12 mouse cellular contexts compared by ENCODE assay signal in genomic region chr8:88633343-88633765, GRCm38 (mm10). TPM values are rescaled to one million over a fixed set of nuclear protein-coding genes. Genes with fewer than 3 reads are reported as not detected.
DNase-seq lines count a peak whose midpoint lies in the region; ATAC-seq and TF ChIP-seq lines count a peak whose summit lies in the region.
"Had no signal": no experiment of that assay in that cellular context is flagged by ENCODE, and none has a peak within 500 bp of the region (broad histone marks: within the 10 kb centered on the region; RNA-seq: fewer than 3 reads in every experiment).

No protein-coding gene starts in this region.

- H3K4me2 ChIP-seq in heart, embryonic 14.5 days (ENCODE audit: low read length), result no peak overlapping the region
- H3K4me2 ChIP-seq in lung, embryonic 15.5 days, result no peak overlapping the region
- no peak overlapping the region for H3K4me2 ChIP-seq in stomach, postnatal 0 days (replicated peaks; ENCODE audit: low read depth)
- no peak overlapping the region for H3K4me2 ChIP-seq in midbrain, postnatal 0 days (ENCODE audit: low read depth, low read length, poor library complexity, severe bottlenecking)
- H3K4me2 ChIP-seq: forebrain, embryonic 13.5 days; neural tube, embryonic 12.5 days had no signal

- TF ChIP-seq EP300 in stomach, postnatal 0 days (optimal IDR thresholded peaks at IDR 0.05), result no peak

- peak; percentile 35 to 36 for DNase-seq in spleen, postnatal 36 days (ENCODE audit: low spot score in 2 of 2)
- DNase-seq in spleen, postnatal 10 days (ENCODE audit: low spot score in 2 of 2), result no peak
- no peak for DNase-seq in stomach, postnatal 0 days (ENCODE audit: low spot score)
- no peak for DNase-seq in midbrain, postnatal 0 days (ENCODE audit: low spot score)
- no peak for DNase-seq in adrenal gland, adult 8-10 months
- DNase-seq in spleen, adult 12 weeks (ENCODE audit: low spot score), result no peak
- DNase-seq: cerebellum, adult 2 months; thymus, postnatal 36 days had no signal

- 64% methylated on average over 7 of the region's 7 CpGs for WGBS in heart, embryonic 14.5 days
- WGBS in lung, embryonic 15.5 days, result 68% methylated on average over 7 of the region's 7 CpGs
- WGBS in stomach, postnatal 0 days, result 76% methylated on average over 7 of the region's 7 CpGs
- 88% methylated on average over 7 of the region's 7 CpGs for WGBS in midbrain, postnatal 0 days

- H3K4me1 ChIP-seq in heart, embryonic 14.5 days (ENCODE audit: control insufficient read depth in 2 of 2, insufficient read depth in 2 of 2, low read length in 2 of 2), result peaks cover 0 to 4% of the 10 kb centered on the region in 2 experiments; a peak in 1 of 4 replicates
- peaks cover 2% of the 10 kb centered on the region; the same call in 1 of the 2 replicates for H3K4me1 ChIP-seq in lung, embryonic 15.5 days
- H3K4me1 ChIP-seq in stomach, postnatal 0 days (replicated peaks; ENCODE audit: control insufficient read depth, insufficient read depth), result no peaks in the 10 kb centered on the region
- H3K4me1 ChIP-seq in midbrain, postnatal 0 days (ENCODE audit: insufficient read depth, low read length), result no peaks in the 10 kb centered on the region

- no peak for TF ChIP-seq CTCF in stomach, postnatal 0 days (IDR thresholded peaks at IDR 0.05; ENCODE audit: low read depth)
- no peak for TF ChIP-seq CTCF in midbrain, postnatal 0 days (IDR thresholded peaks at IDR 0.05)

- no peaks in the 10 kb centered on the region for H3K9me3 ChIP-seq in heart, embryonic 14.5 days (ENCODE audit: control insufficient read depth, low read length)
- H3K9me3 ChIP-seq in lung, embryonic 15.5 days, result no peaks in the 10 kb centered on the region
- H3K9me3 ChIP-seq in stomach, postnatal 0 days (ENCODE audit: control insufficient read depth, low read length), result no peaks in the 10 kb centered on the region
- H3K9me3 ChIP-seq in midbrain, postnatal 0 days (ENCODE audit: low read length), result no peaks in the 10 kb centered on the region
- H3K9me3 ChIP-seq: forebrain, embryonic 13.5 days; neural tube, embryonic 12.5 days had no signal

- H3K4me3 ChIP-seq in heart, embryonic 14.5 days (ENCODE audit: control insufficient read depth in 1 of 2, insufficient read depth in 1 of 2, low read depth in 1 of 2, low read length in 2 of 2), result no peak overlapping the region
- no peak overlapping the region for H3K4me3 ChIP-seq in lung, embryonic 15.5 days
- no peak overlapping the region for H3K4me3 ChIP-seq in stomach, postnatal 0 days (ENCODE audit: low read depth, low read length)
- H3K4me3 ChIP-seq in midbrain, postnatal 0 days (ENCODE audit: low read depth, low read length), result no peak overlapping the region
- H3K4me3 ChIP-seq: forebrain, embryonic 13.5 days; neural tube, embryonic 12.5 days had no signal

- no peak overlapping the region for H3K9ac ChIP-seq in heart, embryonic 14.5 days (ENCODE audit: low read length)
- H3K9ac ChIP-seq in lung, embryonic 15.5 days, result no peak overlapping the region
- no peak overlapping the region for H3K9ac ChIP-seq in stomach, postnatal 0 days (ENCODE audit: low read length)
- H3K9ac ChIP-seq in midbrain, postnatal 0 days (replicated peaks; ENCODE audit: low read length, poor library complexity, severe bottlenecking), result no peak overlapping the region
- H3K9ac ChIP-seq: forebrain, embryonic 13.5 days; neural tube, embryonic 12.5 days had no signal

- ATAC-seq in heart, embryonic 14.5 days (ENCODE audit: insufficient number of reproducible peaks, insufficient read depth, low FRiP score, low read depth), result peak; percentile 57
- ATAC-seq in lung, embryonic 15.5 days (ENCODE audit: borderline replicate concordance, extremely low read depth, low FRiP score, low TSS enrichment), result peak; percentile 59; the same call in 1 of the 2 replicates
- ATAC-seq in stomach, postnatal 0 days (ENCODE audit: low FRiP score, low TSS enrichment), result 0 out of 2 replicates have a peak, but pooled peaks have one; percentile 30
- ATAC-seq in midbrain, postnatal 0 days (ENCODE audit: low FRiP score), result no peak
- ATAC-seq: forebrain, embryonic 13.5 days had no signal

- H3K27me3 ChIP-seq in heart, embryonic 14.5 days (ENCODE audit: control insufficient read depth, insufficient read depth, low read length), result peaks cover 9% of the 10 kb centered on the region; the same call in 1 of the 2 replicates
- H3K27me3 ChIP-seq in lung, embryonic 15.5 days, result peaks cover 9% of the 10 kb centered on the region
- H3K27me3 ChIP-seq in stomach, postnatal 0 days (ENCODE audit: control insufficient read depth, insufficient read depth, low read length), result no peaks in the 10 kb centered on the region
- no peaks in the 10 kb centered on the region for H3K27me3 ChIP-seq in midbrain, postnatal 0 days (ENCODE audit: insufficient read depth, low read length)

- H3K36me3 ChIP-seq in heart, embryonic 14.5 days (ENCODE audit: control insufficient read depth, insufficient read depth, low read length), result no peaks in the 10 kb centered on the region
- no peaks in the 10 kb centered on the region for H3K36me3 ChIP-seq in lung, embryonic 15.5 days
- H3K36me3 ChIP-seq in stomach, postnatal 0 days (ENCODE audit: control insufficient read depth, insufficient read depth, low read length), result no peaks in the 10 kb centered on the region
- no peaks in the 10 kb centered on the region for H3K36me3 ChIP-seq in midbrain, postnatal 0 days (ENCODE audit: insufficient read depth, low read length)
- H3K36me3 ChIP-seq: neural tube, embryonic 12.5 days had no signal

- H3K27ac ChIP-seq in heart, embryonic 14.5 days (replicated peaks in 1 of 2; ENCODE audit: control insufficient read depth in 1 of 2, insufficient read depth in 1 of 2, low read depth in 2 of 2, low read length in 2 of 2), result peak overlapping the region; percentile 44 to 51; a peak in 2 of 4 replicates
- H3K27ac ChIP-seq in lung, embryonic 15.5 days, result no peak overlapping the region
- H3K27ac ChIP-seq in stomach, postnatal 0 days (replicated peaks), result no peak overlapping the region
- no peak overlapping the region for H3K27ac ChIP-seq in midbrain, postnatal 0 days (ENCODE audit: low read depth, low read length)
- H3K27ac ChIP-seq: forebrain, embryonic 13.5 days; neural tube, embryonic 12.5 days had no signal

RNA-seq across cellular contexts. Expression of gene Snx20, which starts 2.6 kb away (rescaled TPM):
- 1.7 and 2.0 TPM in 2 replicates for polyA plus RNA-seq in heart, embryonic 14.5 days (2014; fragmentation: Nextera tagmentation; extraction: Ambion mirVana)
- 2.3 and 2.7 TPM in 2 replicates for polyA plus RNA-seq in lung, embryonic 15.5 days (2015; fragmentation: Nextera tagmentation; extraction: Ambion mirVana)
- 2.0 and 2.1 TPM in 2 replicates for polyA plus RNA-seq in stomach, postnatal 0 days (2015; fragmentation: Nextera tagmentation; extraction: Ambion mirVana)
- total RNA-seq in midbrain, postnatal 0 days (2014; rRNA removed), result 0.80 and 1.4 TPM in 2 replicates
- 2.0 and 2.1 TPM in 2 replicates for polyA plus RNA-seq in midbrain, postnatal 0 days (2015; fragmentation: Nextera tagmentation; extraction: Ambion mirVana)
- 1 to 10 TPM; 1.2 to 3.0 (median 2.4) TPM for total RNA-seq in adrenal gland, adult 8-10 months (2022)

RNA-seq across cellular contexts. Expression of gene Nod2, which starts 13.8 kb away (rescaled TPM):
- not detected in 2 replicates for polyA plus RNA-seq in heart, embryonic 14.5 days (2014; fragmentation: Nextera tagmentation; extraction: Ambion mirVana)
- polyA plus RNA-seq in lung, embryonic 15.5 days (2015; fragmentation: Nextera tagmentation; extraction: Ambion mirVana), result 0.11 and 0.21 TPM in 2 replicates
- polyA plus RNA-seq in stomach, postnatal 0 days (2015; fragmentation: Nextera tagmentation; extraction: Ambion mirVana), result 0.12 and 0.15 TPM in 2 replicates
- total RNA-seq in midbrain, postnatal 0 days (2014; rRNA removed), result 0.57 and 0.88 TPM in 2 replicates
- polyA plus RNA-seq in midbrain, postnatal 0 days (2015; fragmentation: Nextera tagmentation; extraction: Ambion mirVana), result 0.17 and 0.18 TPM in 2 replicates
- total RNA-seq in adrenal gland, adult 8-10 months (2022), result 1 to 10 TPM; 1.0 to 2.1 (median 1.4) TPM

Comparison
In these comparisons a context has a peak if more than half of its experiments do, and no peak if none do; other contexts are left out.
1. DNase-seq: peak in spleen, postnatal 36 days (2 of 2); none in spleen, postnatal 10 days (0 of 2), stomach, postnatal 0 days (single experiment), midbrain, postnatal 0 days (single experiment), adrenal gland, adult 8-10 months (single experiment) and spleen, adult 12 weeks (single experiment).
2. H3K27ac ChIP-seq: peak in heart, embryonic 14.5 days (2 of 2); none in lung, embryonic 15.5 days (single experiment), stomach, postnatal 0 days (single experiment) and midbrain, postnatal 0 days (single experiment).